Mouse (Mus musculus) liver (tissue): ENCODE measurements around the gene Bpifb1.
"Not testable (repeated sequence)": the region's sequence is repeated elsewhere in the genome, so short reads cannot be mapped to it uniquely, and the experiment has no call there.

Experiments
- DNase-seq: peaks from one replicate; pipeline ENCODE4 v3.0.0-alpha.2; 2020; ENCODE audit warnings: mixed read lengths

Bpifb1 gene

GRCm38 (mm10) chr2:154190546-154191258, at the start of gene Bpifb1:
Bpifb1 (plus strand) TSS chr2:154190818.
- DNase-seq, result no peak

- DNase-seq, result no peak
These were observed 48.0 kb upstream of the Bpifb1 start, which contains the start of gene Bpifa1 for GRCm38 (mm10) chr2:154142580-154142979. Bpifa1 (plus strand) TSS chr2:154142880.

DNA sequence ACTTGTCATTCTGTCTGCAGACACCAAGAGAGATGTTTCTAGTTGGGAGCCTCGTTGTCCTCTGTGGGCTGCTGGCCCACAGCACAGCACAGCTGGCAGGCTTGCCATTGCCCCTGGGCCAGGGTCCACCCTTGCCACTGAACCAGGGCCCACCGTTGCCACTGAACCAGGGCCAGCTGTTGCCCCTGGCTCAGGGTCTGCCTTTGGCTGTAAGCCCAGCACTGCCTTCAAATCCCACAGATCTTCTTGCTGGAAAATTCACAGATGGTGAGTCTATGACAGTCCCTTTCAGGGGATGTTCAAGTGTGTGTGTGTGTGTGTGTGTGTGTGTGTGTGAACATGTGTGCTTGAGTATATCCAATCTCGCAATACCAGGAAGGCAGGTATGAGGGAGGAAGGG, 46.9 kb upstream of the Bpifb1 start:
- DNase-seq, result no peak

DNA sequence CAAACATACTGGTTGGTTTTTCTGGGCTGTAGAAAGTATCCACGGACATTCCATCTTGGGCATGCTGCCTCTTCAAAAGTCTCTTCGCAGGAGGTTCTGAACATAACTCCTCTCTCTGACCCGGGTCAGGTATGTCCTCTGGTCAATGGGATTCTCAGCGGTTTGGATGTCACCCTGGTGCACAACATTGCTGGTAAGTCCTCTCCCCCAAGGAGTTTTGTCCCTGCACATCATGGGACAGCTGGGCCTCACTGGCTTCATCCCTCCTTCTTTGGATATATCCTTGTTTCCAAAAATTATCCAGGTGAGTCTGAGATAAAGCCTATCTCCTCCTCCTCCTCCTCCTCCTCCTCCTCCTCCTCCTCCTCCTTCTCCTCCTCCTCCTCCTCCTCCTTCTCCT, 43.1 kb upstream of the Bpifb1 start:
- DNase-seq, result no peak

- peak; percentile 32 for DNase-seq
These were observed 32.2 kb upstream of the Bpifb1 start for GRCm38 (mm10) chr2:154158433-154158832.

GRCm38 (mm10) chr2:154162307-154162706, 28.3 kb upstream of the Bpifb1 start, which contains the start of gene Bpifa5:
Bpifa5 (plus strand) TSS chr2:154162607.
- no peak for DNase-seq

DNA sequence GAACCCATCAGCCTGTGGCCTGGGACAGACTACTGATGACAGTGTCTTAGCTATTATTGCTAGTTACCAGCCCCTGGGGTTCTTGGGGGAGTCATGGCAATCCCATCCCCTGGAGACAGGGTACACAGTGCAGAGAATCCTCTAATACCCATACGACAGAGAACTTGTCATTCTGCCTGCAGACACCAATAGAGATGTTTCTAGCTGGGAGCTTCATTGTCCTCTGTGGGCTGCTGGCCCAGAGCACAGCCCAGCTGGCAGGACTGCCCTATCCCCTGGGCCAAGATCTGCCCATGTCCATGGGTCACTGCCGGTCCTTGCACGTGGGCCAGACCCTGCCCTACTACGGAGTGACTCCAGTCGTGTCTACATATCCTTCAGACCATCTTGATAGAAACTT, 27.3 kb upstream of the Bpifb1 start:
- DNase-seq, result no peak

GRCm38 (mm10) chr2:154169172-154169571, 21.4 kb upstream of the Bpifb1 start:
- no peak for DNase-seq

GRCm38 (mm10) chr2:154171621-154172020, 19.0 kb upstream of the Bpifb1 start:
- DNase-seq, result no peak

DNA sequence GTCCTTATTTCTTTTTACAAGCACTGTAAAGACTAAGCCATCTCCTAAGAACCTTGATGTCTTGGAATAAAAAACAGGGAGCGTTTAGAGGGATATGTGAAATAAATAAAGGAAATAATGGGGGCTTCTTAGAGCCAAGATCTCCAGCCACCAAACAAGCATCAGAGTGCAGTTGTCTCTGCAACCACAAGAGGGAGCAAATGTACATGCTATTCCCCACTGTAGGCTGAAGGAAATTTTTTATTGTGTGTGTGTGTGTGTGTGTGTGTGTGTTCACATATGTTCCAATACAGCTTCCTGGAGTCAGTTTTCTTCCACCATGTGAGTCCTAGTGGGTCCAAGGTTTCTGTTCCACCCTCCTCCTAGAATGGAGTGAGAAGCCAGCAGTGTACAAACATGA, 17.3 kb upstream of the Bpifb1 start:
- DNase-seq, result no peak

DNA sequence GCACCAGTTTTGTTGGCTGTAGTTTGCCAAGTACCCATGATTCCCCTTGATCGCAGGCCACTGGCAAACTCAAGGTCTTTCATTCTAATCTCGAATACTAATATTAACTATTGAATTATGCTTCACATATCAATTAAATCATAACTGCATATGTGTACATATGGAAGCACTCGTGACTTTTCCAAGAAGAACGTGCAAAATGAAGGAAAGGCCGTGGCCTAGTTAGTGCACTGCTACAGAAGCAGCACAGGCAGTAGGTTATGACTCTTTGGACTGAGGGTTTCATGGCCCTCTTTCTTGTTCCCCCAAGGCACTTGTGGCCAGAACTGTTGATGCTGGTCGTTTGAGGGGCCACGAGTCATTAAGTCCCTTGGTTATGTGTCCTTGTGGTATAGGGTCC, 8.7 kb upstream of the Bpifb1 start:
- DNase-seq, result not testable (repeated sequence)

DNA sequence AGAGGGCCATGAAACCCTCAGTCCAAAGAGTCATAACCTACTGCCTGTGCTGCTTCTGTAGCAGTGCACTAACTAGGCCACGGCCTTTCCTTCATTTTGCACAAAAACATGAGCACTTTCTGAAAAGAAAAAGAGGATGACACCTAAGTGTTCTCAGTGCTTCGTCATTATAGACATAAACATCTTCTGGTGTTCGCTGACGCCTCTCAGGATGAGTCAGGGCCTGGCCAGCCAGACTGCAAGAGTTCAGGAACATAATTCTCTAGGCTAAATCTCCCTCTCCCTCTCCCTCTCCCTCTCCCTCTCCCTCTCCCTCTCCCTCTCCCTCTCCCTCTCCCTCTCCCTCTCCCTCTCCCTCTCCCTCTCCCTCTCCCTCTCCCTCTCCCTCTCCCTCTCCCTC, 7.6 kb upstream of the Bpifb1 start:
- DNase-seq, result not testable (repeated sequence)

DNA sequence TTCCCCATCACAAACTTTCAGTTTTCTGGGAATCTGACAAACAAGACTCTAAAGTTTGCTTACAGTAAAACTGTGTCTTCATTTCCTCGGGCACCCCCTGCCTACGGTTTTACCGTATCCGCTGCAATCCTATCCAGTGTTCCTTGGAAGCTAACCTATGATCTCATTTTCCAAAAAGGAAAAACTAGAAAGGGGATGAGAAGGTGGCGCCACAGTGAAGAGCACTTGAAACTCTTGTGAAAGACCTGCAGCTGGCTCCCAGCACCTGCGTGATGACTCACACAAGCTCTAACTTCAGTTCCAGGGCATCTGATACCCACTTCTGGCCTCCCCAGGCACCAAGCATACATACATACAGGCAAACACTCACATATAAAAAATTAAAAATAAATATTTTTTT, 5.3 kb upstream of the Bpifb1 start:
- DNase-seq, result no peak

DNA sequence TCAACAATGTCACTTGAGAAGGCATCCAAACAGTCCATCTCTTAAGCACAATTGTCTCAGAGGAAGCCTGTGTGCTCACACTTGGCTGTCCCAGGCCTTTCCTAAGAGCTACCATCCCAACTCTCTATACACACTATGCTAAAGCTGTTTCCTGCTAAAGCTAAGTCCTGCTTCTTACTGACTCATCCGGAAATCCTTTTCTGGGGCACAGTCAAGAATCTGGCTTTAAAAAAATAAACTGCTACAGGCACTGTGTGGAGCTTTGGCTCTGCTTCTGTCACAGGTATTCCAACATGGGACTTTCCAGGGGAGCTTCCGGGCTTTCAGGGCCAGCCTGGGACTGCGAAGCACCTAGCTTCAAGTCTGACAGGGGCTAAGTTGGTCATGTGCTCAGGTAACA, 4.9 kb upstream of the Bpifb1 start:
- DNase-seq, result no peak

DNA sequence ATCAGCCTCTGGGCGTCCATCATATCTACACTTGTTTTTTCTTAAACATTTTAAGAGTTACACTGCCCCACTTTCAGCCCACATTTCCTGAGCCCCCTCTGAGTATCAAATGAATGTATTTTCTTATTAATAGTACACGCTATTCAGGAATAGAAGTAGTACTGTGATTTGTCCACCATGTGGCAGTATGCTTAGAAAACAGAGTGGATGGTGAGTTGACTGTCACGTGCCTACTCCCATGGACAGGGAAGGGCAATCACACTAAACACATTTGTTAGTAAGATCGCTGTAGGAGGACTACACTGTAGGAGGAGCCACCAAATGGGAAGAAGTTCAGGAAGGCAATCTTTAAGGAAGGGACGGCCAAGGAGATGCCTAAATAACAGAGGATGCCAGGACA, 3.1 kb upstream of the Bpifb1 start:
- DNase-seq, result no peak

- DNase-seq, result no peak
These were observed 662 bp upstream of the Bpifb1 start for GRCm38 (mm10) chr2:154189877-154190434.

DNA sequence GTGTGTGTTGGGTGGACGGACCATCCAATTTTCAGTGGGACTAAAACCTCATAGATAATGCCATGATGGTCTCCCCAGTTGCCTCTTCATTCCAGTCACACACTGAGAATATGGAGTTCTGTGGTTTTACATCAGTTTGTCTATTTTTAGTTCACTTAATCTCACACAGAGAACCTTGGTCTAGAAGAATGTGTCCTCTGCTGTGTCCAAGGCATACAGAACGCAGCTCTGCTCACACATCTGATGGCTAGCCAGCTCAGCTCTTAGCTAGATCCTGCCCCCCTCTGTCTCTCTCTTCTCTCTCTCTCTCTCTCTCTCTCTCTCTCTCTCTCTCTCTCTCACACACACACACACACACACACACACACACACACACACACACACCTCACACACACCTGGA, 1.5 kb downstream of the Bpifb1 start:
- no peak for DNase-seq

- DNase-seq, result no peak
These were observed 2.5 kb downstream of the Bpifb1 start for GRCm38 (mm10) chr2:154193071-154193470.

DNA sequence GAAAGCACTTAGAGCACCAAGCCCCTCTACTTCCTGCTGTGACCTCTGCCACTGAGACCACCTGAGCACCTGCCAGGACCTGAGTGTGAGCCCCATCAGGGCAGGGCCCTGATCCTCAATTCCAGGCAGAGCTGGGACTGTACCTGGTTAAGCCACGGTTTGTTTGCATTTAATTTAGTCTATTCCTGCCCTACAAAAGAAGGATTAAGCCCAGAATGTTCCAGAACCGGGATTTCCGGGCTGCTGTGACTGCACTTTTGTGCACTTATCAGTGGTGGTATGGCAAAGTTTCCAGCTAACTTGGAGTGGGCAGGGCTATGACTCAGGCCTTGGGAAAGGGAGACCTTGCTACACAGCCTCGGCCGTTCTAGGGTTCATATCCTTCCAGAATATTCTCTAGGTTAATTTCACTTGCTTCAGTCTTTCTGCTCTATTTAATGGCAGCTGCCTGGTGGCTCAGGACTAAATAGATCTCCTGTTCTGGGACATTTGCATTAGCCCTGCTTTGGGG, 3.4 kb downstream of the Bpifb1 start:
- no peak for DNase-seq

GRCm38 (mm10) chr2:154197036-154197435, 6.4 kb downstream of the Bpifb1 start:
- no peak for DNase-seq

- DNase-seq, result no peak
These were observed 14.0 kb downstream of the Bpifb1 start for GRCm38 (mm10) chr2:154204630-154205029.

DNA sequence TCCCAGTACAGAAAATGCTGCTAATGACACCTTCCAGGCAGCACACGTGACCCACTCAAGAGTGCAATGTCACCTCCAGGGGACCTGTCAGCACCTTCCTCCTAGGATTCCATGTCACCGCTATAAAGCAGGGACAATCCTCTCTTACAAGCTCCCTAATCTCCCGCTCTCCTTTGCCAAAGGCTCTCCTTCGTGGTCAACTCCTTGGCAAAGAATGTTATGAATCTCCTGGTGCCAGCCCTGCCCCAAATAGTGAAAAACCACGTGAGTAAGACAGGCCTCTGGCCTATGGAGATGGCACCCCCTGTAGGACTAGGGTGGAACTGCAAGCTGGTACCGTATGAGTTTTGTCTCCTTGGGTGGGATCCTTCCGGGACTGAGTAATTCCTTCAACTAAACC, 16.3 kb downstream of the Bpifb1 start:
- DNase-seq, result peak; percentile 19

DNA sequence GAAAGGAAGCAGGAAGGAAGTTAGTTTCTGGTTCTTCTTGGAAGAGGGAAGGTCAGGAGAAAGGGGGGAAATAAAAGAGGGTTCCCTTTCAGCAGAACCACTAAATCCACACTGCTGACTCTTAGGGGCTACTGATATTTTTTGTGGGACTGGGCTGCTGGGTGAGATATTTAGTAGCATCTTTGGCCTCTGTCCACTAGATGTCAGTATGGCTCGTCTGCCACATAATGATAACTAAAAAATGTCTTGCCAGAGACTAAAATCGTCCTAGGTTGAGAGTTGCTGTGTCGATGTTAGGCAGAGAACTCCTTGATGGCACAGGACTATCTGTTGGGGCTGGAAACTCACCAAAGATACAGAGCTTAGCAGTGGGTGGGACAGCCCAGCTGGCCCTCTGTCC, 18.5 kb downstream of the Bpifb1 start:
- no peak for DNase-seq

DNA sequence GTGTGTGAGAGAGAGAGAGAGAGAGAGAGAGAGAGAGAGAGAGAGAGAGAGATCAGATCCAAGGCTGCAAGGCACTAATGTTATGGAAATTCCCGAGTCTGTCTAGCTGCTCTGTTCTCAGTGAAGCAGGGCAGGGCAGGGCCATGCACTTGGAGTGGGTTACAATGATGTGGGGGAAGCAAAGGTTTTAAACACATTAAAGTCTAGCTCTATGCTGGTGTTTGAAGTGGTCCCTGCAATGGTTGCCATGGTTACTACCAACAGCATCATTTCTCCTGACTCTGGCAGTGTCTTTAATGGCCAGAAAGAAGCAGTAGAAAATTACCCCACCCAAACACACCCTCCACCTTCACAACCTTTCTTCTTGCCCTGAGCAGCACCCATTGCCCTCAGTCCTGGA, 20.5 kb downstream of the Bpifb1 start:
- DNase-seq, result no peak

DNA sequence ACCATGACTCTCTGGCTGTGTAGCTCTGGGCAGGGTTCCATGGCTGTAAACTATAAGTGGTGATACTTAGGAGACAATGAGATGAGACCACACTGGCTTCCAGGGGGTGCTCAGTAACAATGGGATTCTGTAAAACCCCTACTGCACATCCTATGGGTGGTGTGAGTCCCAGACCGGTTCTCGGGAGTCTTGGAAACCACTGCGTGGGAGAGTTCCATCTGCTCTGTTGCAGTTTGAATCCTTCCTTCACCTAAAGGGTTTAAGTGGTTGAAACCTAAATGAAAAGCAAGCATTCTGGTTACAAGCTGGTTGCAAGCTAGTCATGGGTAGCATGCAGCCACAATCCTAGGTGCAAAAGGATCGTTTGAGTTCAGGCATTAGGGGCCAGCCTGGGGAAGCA, 21.3 kb downstream of the Bpifb1 start:
- DNase-seq, result no peak
